Mouse (Mus musculus): ENCODE data around the gene Lpp. TPM values are rescaled to one million over a fixed set of nuclear protein-coding genes. Genes with fewer than 3 reads are reported as not detected.

Lpp gene
- total and polyA plus RNA-seq, 3 experiments, result 0.64 to 1.2 (median 0.68) TPM

GRCm38 (mm10) chr16:24982828-24983227 lies 589.5 kb downstream of the Lpp start:
- Histone ChIP-seq H3K79me2 (replicated peaks; ENCODE audit: control insufficient read depth, extremely low read depth, insufficient read depth, poor library complexity, severe bottlenecking) (no peaks in the 10 kb centered on the region), H3K27ac (ENCODE audit: insufficient read depth, low read depth) (no peak overlapping the region), H3K36me3 (replicated peaks in 1 of 2; ENCODE audit: control insufficient read depth in 1 of 2, insufficient read depth in 1 of 2, low read length in 1 of 2) (no peaks in the 10 kb centered on the region), H3K4me2 (ENCODE audit: insufficient read depth, low read depth, poor library complexity, severe bottlenecking) (no peak overlapping the region), H3K9me3 (replicated peaks; ENCODE audit: low read length) (no peaks in the 10 kb centered on the region), H3K9ac (ENCODE audit: insufficient read depth, low read depth) (no peak overlapping the region), H3K4me3 (replicated peaks in 1 of 3; ENCODE audit: low read depth in 2 of 3, low read length in 2 of 3, poor library complexity in 1 of 3) (no peak overlapping the region), H3K4me1 (ENCODE audit: control insufficient read depth in 1 of 2, insufficient read depth in 2 of 2) (no peaks in the 10 kb centered on the region), H3K27me3 (replicated peaks) (no peaks in the 10 kb centered on the region)
- in situ Hi-C loops (cut with MboI; ENCODE audit: low pct_ligation_motif_present, low pct_unique_long_range_greater_than_20kb, low sequenced_read_pairs), result no loop called here
- dilution Hi-C loops (cut with MboI; ENCODE audit: extremely low pct_ligation_motif_present, extremely low pct_unique_long_range_greater_than_20kb, low sequenced_read_pairs), result no loop called here
- DNase-seq (ENCODE audit: extremely low read depth), result no peak
- TF ChIP-seq NRF1 (IDR thresholded peaks at IDR 0.05; ENCODE audit: low read depth, low read length), result no peak

GRCm38 (mm10) chr16:24990331-24990730 lies 597.0 kb downstream of the Lpp start:
- H3K9me3 ChIP-seq (replicated peaks; ENCODE audit: low read length), result no peaks in the 10 kb centered on the region
- no peak overlapping the region for H3K4me2 ChIP-seq (ENCODE audit: insufficient read depth, low read depth, poor library complexity, severe bottlenecking)
- in situ Hi-C loops (cut with MboI; ENCODE audit: low pct_ligation_motif_present, low pct_unique_long_range_greater_than_20kb, low sequenced_read_pairs) (no loop called here), dilution Hi-C loops (cut with MboI; ENCODE audit: extremely low pct_ligation_motif_present, extremely low pct_unique_long_range_greater_than_20kb, low sequenced_read_pairs) (no loop called here)
- no peak overlapping the region for H3K27ac ChIP-seq (ENCODE audit: insufficient read depth, low read depth)
- DNase-seq (ENCODE audit: extremely low read depth), result no peak
- no peaks in the 10 kb centered on the region for H3K79me2 ChIP-seq (replicated peaks; ENCODE audit: control insufficient read depth, extremely low read depth, insufficient read depth, poor library complexity, severe bottlenecking)
- no peak overlapping the region for H3K4me3 ChIP-seq (replicated peaks in 1 of 3; ENCODE audit: low read depth in 2 of 3, low read length in 2 of 3, poor library complexity in 1 of 3)
- peaks cover 0 to 3% of the 10 kb centered on the region in 2 experiments; a peak in 1 of 4 replicates for H3K4me1 ChIP-seq (ENCODE audit: control insufficient read depth in 1 of 2, insufficient read depth in 2 of 2)
- no peak overlapping the region for H3K9ac ChIP-seq (ENCODE audit: insufficient read depth, low read depth)
- H3K27me3 ChIP-seq (replicated peaks), result no peaks in the 10 kb centered on the region
- H3K36me3 ChIP-seq (replicated peaks in 1 of 2; ENCODE audit: control insufficient read depth in 1 of 2, insufficient read depth in 1 of 2, low read length in 1 of 2), result no peaks in the 10 kb centered on the region
- no peak for TF ChIP-seq ZNF384 (IDR thresholded peaks at IDR 0.05; ENCODE audit: low read depth, low read length)
- no peak for TF ChIP-seq IRF4 (IDR thresholded peaks at IDR 0.05; ENCODE audit: low read depth, low read length)
- TF ChIP-seq MYC (IDR thresholded peaks at IDR 0.05; ENCODE audit: low read depth, low read length), result no peak
- TF ChIP-seq RCOR1 (conservative IDR thresholded peaks at IDR 0.05; ENCODE audit: low read depth, low read length), result no peak
- no peak for TF ChIP-seq CTCF (conservative IDR thresholded peaks at IDR 0.05 in 1 of 2, IDR thresholded peaks at IDR 0.05 in 1 of 2; ENCODE audit: low read depth in 2 of 2, low read length in 2 of 2)
- TF ChIP-seq NELFE (IDR thresholded peaks at IDR 0.05; ENCODE audit: low read depth, low read length), result no peak
- no peak for TF ChIP-seq SIN3A (IDR thresholded peaks at IDR 0.05; ENCODE audit: low read length)
- TF ChIP-seq USF1 (IDR thresholded peaks at IDR 0.05; ENCODE audit: low read depth, low read length), result no peak
- no peak for TF ChIP-seq CHD2 (IDR thresholded peaks at IDR 0.05; ENCODE audit: low read length)
- no peak for TF ChIP-seq ZC3H11A (IDR thresholded peaks at IDR 0.05; ENCODE audit: low read depth, low read length)
- no peak for TF ChIP-seq NRF1 (IDR thresholded peaks at IDR 0.05; ENCODE audit: low read depth, low read length)
- TF ChIP-seq MEF2A (IDR thresholded peaks at IDR 0.05; ENCODE audit: borderline replicate concordance, low read depth, low read length), result no peak
- no peak for TF ChIP-seq BHLHE40 (IDR thresholded peaks at IDR 0.05; ENCODE audit: low read depth, low read length)
- TF ChIP-seq E2F4 (IDR thresholded peaks at IDR 0.05; ENCODE audit: insufficient replicate concordance, low read depth, low read length), result no peak
- no peak for TF ChIP-seq HCFC1 (IDR thresholded peaks at IDR 0.05; ENCODE audit: low read depth, low read length)
- no peak for TF ChIP-seq SMC3 (IDR thresholded peaks at IDR 0.05; ENCODE audit: low read depth, low read length)
- TF ChIP-seq ETS1 (conservative IDR thresholded peaks at IDR 0.05; ENCODE audit: low read depth, low read length), result no peak
- TF ChIP-seq CHD1 (IDR thresholded peaks at IDR 0.05; ENCODE audit: low read depth, low read length), result no peak
- TF ChIP-seq RAD21 (IDR thresholded peaks at IDR 0.05; ENCODE audit: low read depth, low read length), result no peak

All from CH12.LX (cell line).